Mouse (Mus musculus): Measurements from ENCODE around the gene Shkbp1.
A peak's percentile ranks its signal among the peaks of the same experiment; 100 is the strongest.

Shkbp1 gene

DNA sequence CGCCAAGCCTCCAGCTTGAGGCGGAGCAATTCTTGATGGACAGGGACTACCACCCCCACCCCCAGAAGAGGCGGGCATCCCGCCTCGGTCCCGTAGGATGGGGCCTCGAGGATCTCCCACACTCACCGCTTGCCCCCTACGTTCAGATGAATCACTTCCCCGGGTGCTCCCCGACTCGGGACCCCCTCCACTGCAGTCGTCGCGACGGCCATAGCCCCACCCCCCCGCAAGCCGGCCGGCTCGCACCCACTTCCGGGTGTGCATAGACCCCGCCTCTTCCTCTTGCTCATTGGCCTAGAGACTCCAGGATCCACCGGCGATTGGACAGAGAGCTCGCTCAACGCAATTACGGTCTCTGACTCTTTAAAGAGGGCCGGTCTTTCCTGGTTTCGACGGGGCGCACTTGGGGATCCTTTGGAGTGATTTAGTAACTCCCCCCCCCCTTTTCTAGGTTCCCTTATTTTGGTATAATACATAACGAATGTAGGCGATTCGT, at the start of gene Shkbp1:
Gene Shkbp1, minus strand, starts transcription at position 275 of the 496 bp plus-strand sequence.
- peak; percentile 82 for DNase-seq

GRCm38 (mm10) chr7:27404203-27404942, 48.6 kb upstream of the Shkbp1 start:
- DNase-seq, result no peak

- DNase-seq, result peak; percentile 81
Observed at GRCm38 (mm10) chr7:27402675-27403074, 46.9 kb upstream of the Shkbp1 start.

GRCm38 (mm10) chr7:27400545-27400944, 44.7 kb upstream of the Shkbp1 start:
- DNase-seq, result no peak

- peak; percentile 75 for DNase-seq
Observed at GRCm38 (mm10) chr7:27397048-27397949, 41.5 kb upstream of the Shkbp1 start.

- DNase-seq, result peak; percentile 78
Observed at GRCm38 (mm10) chr7:27396184-27397047, 40.6 kb upstream of the Shkbp1 start.

GRCm38 (mm10) chr7:27395521-27396183, 39.8 kb upstream of the Shkbp1 start:
- DNase-seq, result peak; percentile 58

- no peak for DNase-seq
Observed at GRCm38 (mm10) chr7:27391416-27391815, 35.6 kb upstream of the Shkbp1 start.

DNA sequence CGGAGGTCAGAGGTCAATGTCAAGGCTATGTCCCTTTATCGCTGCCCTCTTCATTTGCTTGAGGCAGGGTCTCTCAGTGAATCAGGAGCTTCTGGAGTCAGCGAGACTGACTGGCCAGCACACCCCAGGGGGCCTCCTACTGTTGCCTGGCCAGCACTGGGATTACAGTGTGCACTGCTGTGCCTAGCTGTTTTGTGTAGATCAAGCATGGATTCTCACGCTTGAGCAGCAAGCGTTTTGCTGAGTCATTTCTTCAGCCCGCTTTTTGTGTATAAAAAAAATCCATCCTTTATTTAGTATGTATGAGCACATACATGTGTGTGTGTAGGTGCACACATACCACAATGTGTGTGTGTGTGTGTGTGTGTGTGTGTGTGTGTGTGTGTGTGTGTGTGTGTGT, 33.4 kb upstream of the Shkbp1 start:
- DNase-seq, result peak; percentile 22

- no peak for DNase-seq
Observed at GRCm38 (mm10) chr7:27384731-27385130, 28.9 kb upstream of the Shkbp1 start.

- DNase-seq, result peak; percentile 83
Observed at GRCm38 (mm10) chr7:27384134-27384533, 28.3 kb upstream of the Shkbp1 start.

GRCm38 (mm10) chr7:27383233-27383632, 27.4 kb upstream of the Shkbp1 start:
- no peak for DNase-seq

DNA sequence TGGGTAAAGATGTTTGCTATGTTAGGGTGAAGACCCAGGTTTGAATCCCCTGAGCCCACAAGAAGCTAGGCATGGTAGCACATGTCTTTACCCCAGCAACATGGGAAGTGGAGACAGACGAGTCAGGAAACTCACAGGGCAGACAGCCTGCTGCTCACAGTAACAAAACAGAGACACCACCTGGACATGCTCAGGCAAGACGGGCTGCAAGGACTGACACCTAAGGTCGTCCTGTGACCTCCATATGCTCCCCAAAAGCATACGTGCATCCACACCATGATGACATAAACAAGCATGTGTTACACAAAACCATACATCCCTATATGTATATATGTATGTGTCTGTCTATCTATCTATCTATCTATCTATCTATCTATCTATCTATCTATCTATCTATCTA, 25.7 kb upstream of the Shkbp1 start:
- DNase-seq, result no peak

DNA sequence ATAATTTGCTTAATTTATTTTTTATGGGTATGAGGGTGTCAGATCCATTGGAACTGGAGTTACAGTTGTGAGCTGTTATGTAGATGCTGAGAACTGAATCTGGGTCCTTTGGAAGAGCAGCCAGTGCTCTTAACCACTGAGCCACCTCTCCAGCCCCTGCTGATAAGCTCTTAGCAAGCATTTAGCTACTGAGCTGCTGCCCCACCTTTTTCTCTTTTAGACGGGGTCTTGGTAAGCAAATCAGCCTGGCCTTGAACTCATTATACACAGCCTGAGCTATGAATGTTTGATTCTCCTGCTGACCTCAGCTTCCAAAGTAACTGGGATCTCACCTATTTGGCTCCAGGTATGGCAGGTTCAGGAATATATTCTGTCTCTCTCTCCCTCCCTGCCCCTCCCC, 25.2 kb upstream of the Shkbp1 start:
- no peak for DNase-seq

DNA sequence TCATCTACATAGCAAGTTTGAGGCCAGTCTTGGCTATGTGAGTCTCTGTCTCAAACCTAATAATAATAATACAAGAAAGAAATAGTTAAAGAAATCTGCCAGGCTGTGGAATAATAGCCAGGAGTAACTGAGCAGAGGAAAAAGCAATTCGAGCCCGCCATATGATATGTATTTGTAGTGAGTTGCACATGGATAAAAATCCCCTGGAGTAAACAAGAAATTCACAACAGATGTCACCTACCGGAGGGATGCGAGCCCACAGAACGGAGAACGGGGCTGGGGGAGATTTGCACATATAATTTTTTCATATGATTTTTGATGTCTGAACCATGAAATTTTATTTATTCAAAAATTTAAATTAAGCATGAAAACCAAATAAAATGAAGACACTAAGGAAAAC, 24.0 kb upstream of the Shkbp1 start:
- DNase-seq, result no peak

- no peak for DNase-seq
Observed at GRCm38 (mm10) chr7:27378431-27378830, 22.6 kb upstream of the Shkbp1 start.

GRCm38 (mm10) chr7:27375274-27375673, 19.5 kb upstream of the Shkbp1 start:
- peak; percentile 17 for DNase-seq

DNA sequence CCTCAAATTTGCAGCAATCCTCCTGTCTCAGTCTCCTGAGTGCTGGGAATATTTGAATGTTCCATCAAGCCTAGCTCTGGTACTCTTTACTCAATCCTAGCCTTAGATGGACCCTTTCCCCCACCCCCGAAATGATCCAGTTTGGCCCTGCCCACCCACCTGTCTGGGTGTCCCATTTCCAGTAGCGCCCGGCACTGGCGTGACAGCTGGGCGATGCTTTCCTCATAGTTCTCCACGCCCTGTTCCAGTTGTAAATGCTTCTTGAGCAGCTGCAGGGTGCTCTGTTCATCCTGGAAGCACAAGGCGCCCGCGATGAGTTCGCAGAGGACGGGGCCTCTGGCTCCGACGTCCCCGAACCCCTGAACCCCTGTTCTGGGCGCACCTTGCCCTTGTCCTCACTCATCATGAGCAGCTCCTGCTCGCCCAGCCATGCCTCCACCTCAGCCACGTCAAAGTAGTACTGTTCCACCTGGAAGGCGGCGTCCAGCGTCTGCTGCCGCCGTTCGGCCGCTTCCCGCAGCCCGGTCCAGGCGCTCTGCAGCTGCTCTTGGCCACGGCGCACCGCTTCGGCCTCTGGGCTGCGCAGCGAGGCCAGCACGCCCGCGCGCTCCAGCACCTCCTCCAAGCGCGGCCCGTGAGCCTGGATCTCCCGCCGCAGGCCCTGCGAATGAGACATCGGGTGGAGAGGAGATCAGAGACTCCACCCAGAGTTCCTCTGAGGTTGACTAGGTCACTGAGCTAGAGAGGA, 16.1 kb upstream of the Shkbp1 start:
- peak; percentile 7 for DNase-seq

DNA sequence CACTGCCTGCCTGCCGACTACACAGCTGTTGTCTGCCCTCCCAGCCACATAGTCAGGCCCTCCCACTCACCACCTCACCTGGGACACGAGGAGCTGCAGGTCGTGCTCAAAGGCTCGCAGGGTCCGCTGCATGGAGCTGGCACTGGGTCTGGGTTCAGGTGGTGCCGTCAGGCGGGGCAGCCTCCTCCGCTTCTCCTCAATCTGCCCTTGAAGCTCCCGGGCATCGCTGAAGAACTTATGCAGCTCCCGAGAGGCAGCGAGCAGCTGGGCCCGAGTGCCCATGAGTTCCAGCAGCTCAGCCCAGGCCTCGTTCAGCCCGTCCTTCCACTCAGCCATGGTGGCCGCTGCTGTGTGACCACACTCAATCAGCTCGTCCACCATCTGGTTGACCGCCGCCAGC, 13.3 kb upstream of the Shkbp1 start:
- no peak for DNase-seq

- no peak for DNase-seq
Observed at GRCm38 (mm10) chr7:27367976-27368375, 12.2 kb upstream of the Shkbp1 start.

GRCm38 (mm10) chr7:27366082-27366844, 10.4 kb upstream of the Shkbp1 start:
- DNase-seq, result no peak

Measured in cerebellum, adult 11-12 months (tissue).